Mouse (Mus musculus): ENCODE measurements around the gene Mon1b. TPM values are rescaled to one million over a fixed set of nuclear protein-coding genes. Genes with fewer than 3 reads are reported as not detected.

The Mon1b gene
- total RNA-seq (2021): 1 to 10 TPM; 6.6 to 7.0 TPM

GRCm38 (mm10) chr8:113634670-113635591, at the start of gene Mon1b:
TSS of gene Mon1b (plus strand) at chr8:113635587.
- DNase-seq: peak; percentile 98 to 99
- intact Hi-C loops (cut with DNase I): no loop called here

- intact Hi-C loops (cut with DNase I): no loop called here
- no peak for DNase-seq
Measured at GRCm38 (mm10) chr8:113598401-113598800, 37.0 kb upstream of the Mon1b start.

GRCm38 (mm10) chr8:113632634-113633033, 2.8 kb upstream of the Mon1b start:
- intact Hi-C loops (cut with DNase I): loop anchor here (1.0 to 2.0 kb wide), 2 partner anchors 1572 to 1586 kb away; no protein-coding TSS in a partner anchor
- peak; percentile 41 to 64 for DNase-seq

- DNase-seq: no peak
- intact Hi-C loops (cut with DNase I): no loop called here
Measured at GRCm38 (mm10) chr8:113634161-113634560, 1.2 kb upstream of the Mon1b start.

- DNase-seq: no peak
- intact Hi-C loops (cut with DNase I): no loop called here
Measured at GRCm38 (mm10) chr8:113635592-113636279, 349 bp downstream of the Mon1b start.

GRCm38 (mm10) chr8:113636280-113636628, 867 bp downstream of the Mon1b start:
- intact Hi-C loops (cut with DNase I): no loop called here
- DNase-seq: no peak

GRCm38 (mm10) chr8:113640357-113640756, 5.0 kb downstream of the Mon1b start:
- intact Hi-C loops (cut with DNase I): no loop called here
- no peak for DNase-seq

- intact Hi-C loops (cut with DNase I): no loop called here
Measured at GRCm38 (mm10) chr8:113642926-113643325, 7.5 kb downstream of the Mon1b start, which contains the start of gene Syce1l. TSS of gene Syce1l (plus strand) at chr8:113643213.

GRCm38 (mm10) chr8:113643479-113644210, 8.3 kb downstream of the Mon1b start:
- intact Hi-C loops (cut with DNase I): no loop called here
- DNase-seq: peak in 1 of 2 experiments; percentile 15

More at GRCm38 (mm10) chr8:113642926-113643325, 7.5 kb downstream of the Mon1b start, which contains the start of gene Syce1l:
- no peak for DNase-seq

GRCm38 (mm10) chr8:113645220-113645619, 9.8 kb downstream of the Mon1b start:
- DNase-seq: no peak
- intact Hi-C loops (cut with DNase I): no loop called here

- intact Hi-C loops (cut with DNase I): no loop called here
Measured at GRCm38 (mm10) chr8:113652450-113652849, 17.1 kb downstream of the Mon1b start.

GRCm38 (mm10) chr8:113653151-113653550, 17.8 kb downstream of the Mon1b start:
- DNase-seq: no peak
- intact Hi-C loops (cut with DNase I): no loop called here

More at GRCm38 (mm10) chr8:113652450-113652849, 17.1 kb downstream of the Mon1b start:
- no peak for DNase-seq

- intact Hi-C loops (cut with DNase I): no loop called here
- DNase-seq: no peak
Measured at GRCm38 (mm10) chr8:113656154-113656553, 20.8 kb downstream of the Mon1b start.

GRCm38 (mm10) chr8:113656681-113657298, 21.4 kb downstream of the Mon1b start:
- intact Hi-C loops (cut with DNase I): no loop called here
- no peak for DNase-seq

GRCm38 (mm10) chr8:113660128-113660527, 24.7 kb downstream of the Mon1b start:
- intact Hi-C loops (cut with DNase I): loop anchor here (5.0 to 10.0 kb wide), 2 partner anchors 195 to 707 kb away; no protein-coding TSS in a partner anchor
- DNase-seq: no peak

- DNase-seq: peak; percentile 84 to 89
- intact Hi-C loops (cut with DNase I): loop anchor here (1.0 to 10.0 kb wide), 5 partner anchors 190 to 774 kb away; partner anchors contain the start of gene Wwox
Measured at GRCm38 (mm10) chr8:113664544-113664943, 29.2 kb downstream of the Mon1b start.

- DNase-seq: no peak
- intact Hi-C loops (cut with DNase I): loop anchor here (2.0 to 10.0 kb wide), 2 partner anchors 190 to 774 kb away; partner anchors contain the start of gene Wwox
Measured at GRCm38 (mm10) chr8:113665036-113665435, 29.6 kb downstream of the Mon1b start.

- intact Hi-C loops (cut with DNase I): loop anchor here (2.0 to 10.0 kb wide), 2 partner anchors 189 to 773 kb away; partner anchors contain the start of gene Wwox
- no peak for DNase-seq
Measured at GRCm38 (mm10) chr8:113665951-113666350, 30.6 kb downstream of the Mon1b start.

- no peak for DNase-seq
- intact Hi-C loops (cut with DNase I): loop anchor here (10.0 kb wide), 1 partner anchor 188 kb away; no protein-coding TSS in a partner anchor
Measured at GRCm38 (mm10) chr8:113666714-113667432, 31.5 kb downstream of the Mon1b start.

All from heart, postnatal 10 days (tissue).